In the genomic region with DNA sequence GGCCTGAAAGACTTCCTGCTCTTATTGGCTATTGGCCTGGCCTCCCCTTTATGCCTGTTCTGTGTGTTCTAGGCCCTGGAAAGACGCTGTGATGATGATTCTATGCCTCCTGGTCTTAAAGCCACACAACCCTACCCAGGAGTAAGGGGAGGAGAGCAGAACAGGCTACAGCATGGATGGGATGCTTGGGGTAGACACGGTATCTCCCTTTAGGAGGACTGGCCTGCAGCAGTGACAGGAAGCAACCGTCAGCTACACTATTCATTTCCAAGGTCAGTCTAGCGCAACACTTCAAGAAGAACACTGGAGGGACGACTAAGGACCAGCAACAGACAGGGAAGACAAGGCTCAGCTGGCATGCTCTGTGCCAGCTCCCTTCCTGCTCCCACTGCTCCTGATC, we compare ENCODE assay signal across 27 mouse cellular contexts. TPM values are rescaled to one million over a fixed set of nuclear protein-coding genes. Genes with fewer than 3 reads are reported as not detected.
DNase-seq lines count a peak whose midpoint lies in the region; ATAC-seq lines count a peak whose summit lies in the region.
"Had no signal": no experiment of that assay in that cellular context is flagged by ENCODE, and none has a peak within 500 bp of the region (broad histone marks: within the 10 kb centered on the region; RNA-seq: fewer than 3 reads in every experiment).

No protein-coding gene starts in this region.

- peaks cover 9% of the 10 kb centered on the region for H3K4me1 ChIP-seq in heart, embryonic 13.5 days
- H3K4me1 ChIP-seq in midbrain, embryonic 12.5 days, result no peaks in the 10 kb centered on the region
- H3K4me1 ChIP-seq in midbrain, embryonic 15.5 days, result no peaks in the 10 kb centered on the region
- H3K4me1 ChIP-seq: embryonic facial prominence, embryonic 15.5 days; forebrain, embryonic 10.5 days; forebrain, embryonic 12.5 days had no signal

- H3K27ac ChIP-seq in heart, embryonic 13.5 days (replicated peaks), result 0 out of 2 replicates have a peak overlapping the region, but pooled peaks have one; percentile 5
- no peak overlapping the region for H3K27ac ChIP-seq in midbrain, embryonic 12.5 days (replicated peaks)
- H3K27ac ChIP-seq in midbrain, embryonic 15.5 days, result no peak overlapping the region
- H3K27ac ChIP-seq: embryonic facial prominence, embryonic 13.5 days; embryonic facial prominence, embryonic 15.5 days; forebrain, embryonic 10.5 days; forebrain, embryonic 12.5 days had no signal

- H3K27me3 ChIP-seq in heart, embryonic 13.5 days (replicated peaks), result no peaks in the 10 kb centered on the region
- no peaks in the 10 kb centered on the region for H3K27me3 ChIP-seq in midbrain, embryonic 12.5 days
- no peaks in the 10 kb centered on the region for H3K27me3 ChIP-seq in midbrain, embryonic 15.5 days (replicated peaks)
- H3K27me3 ChIP-seq: embryonic facial prominence, embryonic 13.5 days; embryonic facial prominence, embryonic 15.5 days; forebrain, embryonic 12.5 days; Patski had no signal

- ATAC-seq in heart, embryonic 13.5 days (ENCODE audit: extremely low read depth, insufficient number of reproducible peaks, low FRiP score, low TSS enrichment), result no peak
- no peak for ATAC-seq in midbrain, embryonic 12.5 days (ENCODE audit: low FRiP score, low read depth)
- ATAC-seq in midbrain, embryonic 15.5 days (replicated peaks), result no peak
- ATAC-seq: activated CD4-positive, CD25-positive, alpha-beta regulatory T cell, adult 4 months; CD4-positive, CD25-positive, alpha-beta regulatory T cell, adult 4 months; forebrain, embryonic 14.5 days; forebrain, embryonic 16.5 days; Patski had no signal

- peak; percentile 17 for DNase-seq in adrenal gland, adult 2 months
- no peak for DNase-seq in adrenal gland, adult 8-10 months
- peak; percentile 46 for DNase-seq in heart, adult 11 months
- DNase-seq in heart, adult 9 months (ENCODE audit: low spot score in 2 of 2), result no peak
- no peak for DNase-seq in heart, postnatal 4 days
- DNase-seq: adrenal gland, postnatal 25 days; B cell, adult 2 months; cerebellum, adult 18-20 months; cerebellum, adult 8-10 months; cerebellum, adult 9-11 months; cerebellum, postnatal 14 days; cerebellum, postnatal 36 days; embryo, embryonic 11 days had no signal

- H3K4me2 ChIP-seq in heart, embryonic 13.5 days, result no peak overlapping the region
- H3K4me2 ChIP-seq in midbrain, embryonic 12.5 days (replicated peaks), result no peak overlapping the region
- no peak overlapping the region for H3K4me2 ChIP-seq in midbrain, embryonic 15.5 days
- H3K4me2 ChIP-seq: embryonic facial prominence, embryonic 13.5 days; embryonic facial prominence, embryonic 15.5 days; forebrain, embryonic 12.5 days had no signal

- H3K4me3 ChIP-seq in heart, embryonic 13.5 days, result no peak overlapping the region
- no peak overlapping the region for H3K4me3 ChIP-seq in midbrain, embryonic 12.5 days
- H3K4me3 ChIP-seq in midbrain, embryonic 15.5 days, result no peak overlapping the region
- H3K4me3 ChIP-seq: embryonic facial prominence, embryonic 13.5 days; embryonic facial prominence, embryonic 15.5 days; erythroblast, embryonic 14.5 days; forebrain, embryonic 10.5 days; forebrain, embryonic 12.5 days had no signal

- H3K36me3 ChIP-seq in heart, embryonic 13.5 days, result no peaks in the 10 kb centered on the region
- H3K36me3 ChIP-seq in midbrain, embryonic 12.5 days, result no peaks in the 10 kb centered on the region
- H3K36me3 ChIP-seq in midbrain, embryonic 15.5 days (replicated peaks), result no peaks in the 10 kb centered on the region
- H3K36me3 ChIP-seq: embryonic facial prominence, embryonic 13.5 days; embryonic facial prominence, embryonic 15.5 days; forebrain, embryonic 10.5 days; forebrain, embryonic 12.5 days; G1E had no signal

- no peaks in the 10 kb centered on the region for H3K9me3 ChIP-seq in heart, embryonic 13.5 days
- no peaks in the 10 kb centered on the region for H3K9me3 ChIP-seq in midbrain, embryonic 12.5 days
- no peaks in the 10 kb centered on the region for H3K9me3 ChIP-seq in midbrain, embryonic 15.5 days
- H3K9me3 ChIP-seq: embryonic facial prominence, embryonic 13.5 days; embryonic facial prominence, embryonic 15.5 days; forebrain, embryonic 10.5 days; forebrain, embryonic 12.5 days had no signal

- peak overlapping the region; percentile 59; the same call in 1 of the 2 replicates for H3K9ac ChIP-seq in heart, embryonic 13.5 days
- peak overlapping the region; percentile 7; the same call in 1 of the 2 replicates for H3K9ac ChIP-seq in midbrain, embryonic 12.5 days (replicated peaks)
- H3K9ac ChIP-seq in midbrain, embryonic 15.5 days, result no peak overlapping the region
- H3K9ac ChIP-seq: embryonic facial prominence, embryonic 13.5 days; embryonic facial prominence, embryonic 15.5 days; forebrain, embryonic 12.5 days had no signal

- WGBS in heart, embryonic 13.5 days, result 57% methylated on average over 5 of the region's 5 CpGs
- WGBS in midbrain, embryonic 12.5 days, result 74% methylated on average over 5 of the region's 5 CpGs
- WGBS in midbrain, embryonic 15.5 days, result 67% methylated on average over 5 of the region's 5 CpGs

RNA-seq across cellular contexts. Expression of gene Tspan9, which starts 37.8 kb away (rescaled TPM):
- total RNA-seq in adrenal gland, adult 2 months (2021), result 10 to 100 TPM; 47.8 to 66.5 TPM
- 38.7 and 44.7 TPM in 2 replicates for polyA plus RNA-seq in adrenal gland, adult 2 months (2012; rRNA removed)
- total RNA-seq in adrenal gland, adult 8-10 months (2022), result 10 to 100 TPM; 47.8 to 65.5 (median 52.4) TPM
- polyA plus RNA-seq in heart, embryonic 13.5 days (2015; fragmentation: Nextera tagmentation; extraction: Ambion mirVana), result 127 and 140 TPM in 2 replicates
- 100 to 1,000 TPM; 216 TPM for total RNA-seq in heart, postnatal 4 days (2021)
- 36.1 and 39.0 TPM in 2 replicates for polyA plus RNA-seq in midbrain, embryonic 12.5 days (2016; fragmentation: Nextera tagmentation; extraction: Ambion mirVana)
- polyA plus RNA-seq in midbrain, embryonic 15.5 days (2015; fragmentation: Nextera tagmentation; extraction: Ambion mirVana), result 33.9 and 42.1 TPM in 2 replicates
- polyA plus RNA-seq: G1E had no signal

Comparison
In these comparisons a context has a peak if more than half of its experiments do, and no peak if none do; other contexts are left out.
1. DNase-seq: peak in adrenal gland, adult 2 months (single experiment) and heart, adult 11 months (single experiment); none in adrenal gland, adult 8-10 months (single experiment), heart, adult 9 months (0 of 2) and heart, postnatal 4 days (single experiment).